Mouse (Mus musculus) adrenal gland, postnatal 14 days (tissue): ENCODE measurements around the gene Gm7861. TPM values are rescaled to one million over a fixed set of nuclear protein-coding genes. Genes with fewer than 3 reads are reported as not detected.
"Not testable (repeated sequence)": the region's sequence is repeated elsewhere in the genome, so short reads cannot be mapped to it uniquely, and the experiment has no call there.

ENCODE experiments used
- DNase-seq: peaks from one replicate; pipeline ENCODE4 v3.0.0; 2021; ENCODE audit warnings: mixed read lengths
- long read RNA-seq, 2 experiments: library from polyadenylated mRNA; stranded (forward); transcript quantifications; one replicate each; pipeline ENCODE4 v2.0.0; 2021
- total RNA-seq: library from RNA; stranded (reverse); gene quantifications from 2 replicates; pipeline ENCODE4 v1.2.3, GENCODE M21; 2021

The Gm7861 gene
- not detected in 2 replicates for total RNA-seq
- long read RNA-seq, experiment 1 = 0 reads
- long read RNA-seq, experiment 2 = 0 reads

- not testable (repeated sequence) for DNase-seq
These were observed at the start of gene Gm7861 for GRCm38 (mm10) chr8:21594408-21594807. Gene Gm7861 (minus strand): TSS chr8:21594508.

GRCm38 (mm10) chr8:21617883-21618282 is 23.6 kb upstream of the Gm7861 start, which contains the start of gene Defa26:
Gene Defa26 (plus strand): TSS chr8:21618183.
- not testable (repeated sequence) for DNase-seq

- DNase-seq = not testable (repeated sequence)
These were observed 11.6 kb downstream of the Gm7861 start, which contains the start of gene Defa28 for GRCm38 (mm10) chr8:21582706-21583105. Gene Defa28 (plus strand): TSS chr8:21583006.

- DNase-seq = not testable (repeated sequence)
These were observed 29.2 kb downstream of the Gm7861 start, which contains the start of gene Defa37 for GRCm38 (mm10) chr8:21565086-21565485. Gene Defa37 (plus strand): TSS chr8:21565386.

Other genes with a start within 250 kb of the Gm7861 start
- not detected in 2 replicates for gene Defa2, start 216.0 kb downstream of the Gm7861 start, total RNA-seq
- gene Defa33, start 202.7 kb downstream of the Gm7861 start, total RNA-seq = not detected in 2 replicates
- gene Defa36, start 167.1 kb downstream of the Gm7861 start, total RNA-seq = not detected in 2 replicates
- gene Gm7849, start 137.9 kb downstream of the Gm7861 start, total RNA-seq = not detected in 2 replicates
- not detected in 2 replicates for gene Defa20, start 85.2 kb downstream of the Gm7861 start, total RNA-seq
- not detected in 2 replicates for gene Defa32, start 65.5 kb downstream of the Gm7861 start, total RNA-seq
- gene Defa37, start 29.1 kb downstream of the Gm7861 start, total RNA-seq = not detected in 2 replicates
- not detected in 2 replicates for gene Defa28, start 11.5 kb downstream of the Gm7861 start, total RNA-seq
- not detected in 2 replicates for gene Defa26, start 23.7 kb upstream of the Gm7861 start, total RNA-seq
- not detected in 2 replicates for gene Defa17, start 61.3 kb upstream of the Gm7861 start, total RNA-seq
- not detected in 2 replicates for gene Defa34, start 71.3 kb upstream of the Gm7861 start, total RNA-seq
- not detected in 2 replicates for gene AY761184, start 109.1 kb upstream of the Gm7861 start, total RNA-seq
- not detected in 2 replicates for gene Defa24, start 140.0 kb upstream of the Gm7861 start, total RNA-seq
- gene Defb50, start 229.0 kb upstream of the Gm7861 start, total RNA-seq = not detected in 2 replicates
- gene Defb2, start 245.4 kb upstream of the Gm7861 start, total RNA-seq = not detected in 2 replicates